Mouse (Mus musculus): ENCODE results near the gene Ptger1. TPM values are rescaled to one million over a fixed set of nuclear protein-coding genes. Genes with fewer than 3 reads are reported as not detected.

The Ptger1 gene
- total and polyA plus RNA-seq, 3 experiments = 3.3 to 7.6 TPM; not detected in 1

DNA sequence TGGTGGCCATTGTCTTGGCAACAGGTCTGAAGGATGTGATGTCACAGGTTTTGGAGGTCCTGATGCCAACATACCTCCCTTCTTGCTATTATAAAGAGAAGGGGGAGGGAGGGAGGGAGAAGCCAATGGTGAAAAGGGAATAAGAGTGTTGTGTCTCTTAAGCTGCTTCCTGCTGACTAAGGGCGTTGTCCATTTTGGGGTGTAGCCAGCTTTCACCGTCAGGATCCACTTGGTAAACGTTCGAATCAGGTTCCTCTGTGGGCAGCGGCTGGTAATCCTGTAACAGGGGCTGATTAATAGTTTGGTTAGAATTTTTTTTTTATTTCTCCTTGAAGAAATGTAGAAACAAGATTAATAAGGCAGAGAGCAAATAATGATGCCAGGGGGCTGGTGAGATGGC is 26.8 kb upstream of the Ptger1 start:
- in situ Hi-C loops (cut with MboI; ENCODE audit: low pct_ligation_motif_present, low pct_unique_long_range_greater_than_20kb, low sequenced_read_pairs) = no loop called here
- TF ChIP-seq ZNF384 (IDR thresholded peaks at IDR 0.05; ENCODE audit: low read depth, low read length) = no peak
- TF ChIP-seq KAT2A (IDR thresholded peaks at IDR 0.05; ENCODE audit: insufficient replicate concordance, low read length) = no peak
- no peak for TF ChIP-seq CHD2 (IDR thresholded peaks at IDR 0.05; ENCODE audit: low read length)
- TF ChIP-seq RCOR1 (conservative IDR thresholded peaks at IDR 0.05; ENCODE audit: low read depth, low read length) = no peak
- TF ChIP-seq TBP (conservative IDR thresholded peaks at IDR 0.05; ENCODE audit: low read depth, low read length) = no peak
- TF ChIP-seq NRF1 (IDR thresholded peaks at IDR 0.05; ENCODE audit: low read depth, low read length) = no peak
- no peak for TF ChIP-seq MAZ (IDR thresholded peaks at IDR 0.05; ENCODE audit: low read depth, low read length)
- TF ChIP-seq SIN3A (IDR thresholded peaks at IDR 0.05; ENCODE audit: low read length) = no peak
- no peak for TF ChIP-seq ETS1 (conservative IDR thresholded peaks at IDR 0.05; ENCODE audit: low read depth, low read length)
- no peak for TF ChIP-seq POLR2A (IDR thresholded peaks at IDR 0.05; ENCODE audit: low read depth, low read length)
- TF ChIP-seq GABPA (IDR thresholded peaks at IDR 0.05; ENCODE audit: insufficient replicate concordance, low read depth, low read length) = no peak
- no peak for TF ChIP-seq ZC3H11A (IDR thresholded peaks at IDR 0.05; ENCODE audit: low read depth, low read length)
- TF ChIP-seq ZMIZ1 (IDR thresholded peaks at IDR 0.05; ENCODE audit: low read depth, low read length) = no peak
- TF ChIP-seq MXI1 (IDR thresholded peaks at IDR 0.05; ENCODE audit: low read depth, low read length) = no peak
- no peak for TF ChIP-seq USF2 (conservative IDR thresholded peaks at IDR 0.05; ENCODE audit: low read depth, low read length)
- no peak for TF ChIP-seq BHLHE40 (IDR thresholded peaks at IDR 0.05; ENCODE audit: low read depth, low read length)
- TF ChIP-seq MAX (IDR thresholded peaks at IDR 0.05; ENCODE audit: low read length) = no peak
- TF ChIP-seq UBTF (IDR thresholded peaks at IDR 0.05; ENCODE audit: low read depth, low read length) = no peak
- no peak for TF ChIP-seq MEF2A (IDR thresholded peaks at IDR 0.05; ENCODE audit: borderline replicate concordance, low read depth, low read length)
- Histone ChIP-seq H3K79me2 (replicated peaks; ENCODE audit: control insufficient read depth, extremely low read depth, insufficient read depth, poor library complexity, severe bottlenecking) (no peaks in the 10 kb centered on the region), H3K27me3 (replicated peaks) (peaks cover 37% of the 10 kb centered on the region), H3K27ac (ENCODE audit: insufficient read depth, low read depth) (no peak overlapping the region), H3K9me3 (replicated peaks; ENCODE audit: low read length) (peaks cover 7% of the 10 kb centered on the region), H3K9ac (ENCODE audit: insufficient read depth, low read depth) (no peak overlapping the region), H3K36me3 (replicated peaks in 1 of 2; ENCODE audit: control insufficient read depth in 1 of 2, insufficient read depth in 1 of 2, low read length in 1 of 2) (no peaks in the 10 kb centered on the region), H3K4me1 (ENCODE audit: control insufficient read depth in 1 of 2, insufficient read depth in 2 of 2) (no peaks in the 10 kb centered on the region), H3K4me2 (ENCODE audit: insufficient read depth, low read depth, poor library complexity, severe bottlenecking) (no peak overlapping the region), H3K4me3 (replicated peaks in 1 of 3; ENCODE audit: low read depth in 2 of 3, low read length in 2 of 3, poor library complexity in 1 of 3) (no peak overlapping the region)
- dilution Hi-C loops (cut with MboI; ENCODE audit: extremely low pct_ligation_motif_present, extremely low pct_unique_long_range_greater_than_20kb, low sequenced_read_pairs) = no loop called here
- no peak for DNase-seq (ENCODE audit: extremely low read depth)

DNA sequence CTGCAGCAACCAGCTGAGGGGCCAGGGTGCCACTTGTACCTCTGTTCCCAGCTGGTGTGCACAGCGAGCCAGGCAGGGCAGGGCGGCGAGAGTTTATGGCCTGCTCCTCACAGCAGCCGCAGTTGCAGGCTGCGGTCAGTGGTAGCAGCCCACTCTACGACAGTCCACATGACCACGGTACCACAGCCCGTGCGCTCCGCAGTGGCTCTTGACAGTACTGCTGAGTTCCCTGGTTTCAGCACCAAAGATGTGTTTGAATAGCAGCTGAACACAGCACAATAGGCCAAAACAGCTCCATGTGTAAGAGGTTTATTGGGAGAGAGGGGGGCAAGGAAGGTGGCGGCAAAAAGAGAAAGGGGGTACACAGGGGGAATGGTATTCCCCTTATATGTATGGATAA is 19.0 kb upstream of the Ptger1 start:
- Histone ChIP-seq H3K36me3 (replicated peaks in 1 of 2; ENCODE audit: control insufficient read depth in 1 of 2, insufficient read depth in 1 of 2, low read length in 1 of 2) (no peaks in the 10 kb centered on the region), H3K9me3 (replicated peaks; ENCODE audit: low read length) (peaks cover 33% of the 10 kb centered on the region), H3K4me1 (ENCODE audit: control insufficient read depth in 1 of 2, insufficient read depth in 2 of 2) (peaks cover 0 to 6% of the 10 kb centered on the region in 2 experiments; a peak in 2 of 4 replicates), H3K27ac (ENCODE audit: insufficient read depth, low read depth) (no peak overlapping the region), H3K4me3 (replicated peaks in 1 of 3; ENCODE audit: low read depth in 2 of 3, low read length in 2 of 3, poor library complexity in 1 of 3) (no peak overlapping the region), H3K4me2 (ENCODE audit: insufficient read depth, low read depth, poor library complexity, severe bottlenecking) (no peak overlapping the region), H3K79me2 (replicated peaks; ENCODE audit: control insufficient read depth, extremely low read depth, insufficient read depth, poor library complexity, severe bottlenecking) (no peaks in the 10 kb centered on the region), H3K27me3 (replicated peaks) (peaks cover 30% of the 10 kb centered on the region), H3K9ac (ENCODE audit: insufficient read depth, low read depth) (no peak overlapping the region)
- dilution Hi-C loops (cut with MboI; ENCODE audit: extremely low pct_ligation_motif_present, extremely low pct_unique_long_range_greater_than_20kb, low sequenced_read_pairs) (no loop called here), in situ Hi-C loops (cut with MboI; ENCODE audit: low pct_ligation_motif_present, low pct_unique_long_range_greater_than_20kb, low sequenced_read_pairs) (no loop called here)
- no peak for DNase-seq (ENCODE audit: extremely low read depth)
- TF ChIP-seq IRF4 (IDR thresholded peaks at IDR 0.05; ENCODE audit: low read depth, low read length) = no peak
- TF ChIP-seq SIN3A (IDR thresholded peaks at IDR 0.05; ENCODE audit: low read length) = no peak
- TF ChIP-seq SMC3 (IDR thresholded peaks at IDR 0.05; ENCODE audit: low read depth, low read length) = no peak
- no peak for TF ChIP-seq ZMIZ1 (IDR thresholded peaks at IDR 0.05; ENCODE audit: low read depth, low read length)
- TF ChIP-seq TCF12 (IDR thresholded peaks at IDR 0.05; ENCODE audit: low read depth, low read length) = no peak
- TF ChIP-seq RCOR1 (conservative IDR thresholded peaks at IDR 0.05; ENCODE audit: low read depth, low read length) = no peak
- TF ChIP-seq POLR2AphosphoS2 (IDR thresholded peaks at IDR 0.05; ENCODE audit: low read depth, low read length) = no peak
- no peak for TF ChIP-seq POLR2A (IDR thresholded peaks at IDR 0.05; ENCODE audit: low read depth, low read length)
- TF ChIP-seq TBP (conservative IDR thresholded peaks at IDR 0.05; ENCODE audit: low read depth, low read length) = no peak
- TF ChIP-seq ZKSCAN1 (IDR thresholded peaks at IDR 0.05; ENCODE audit: borderline replicate concordance, low read depth, low read length) = no peak
- TF ChIP-seq ELF1 (IDR thresholded peaks at IDR 0.05; ENCODE audit: low read depth, low read length) = no peak
- no peak for TF ChIP-seq MAFK (IDR thresholded peaks at IDR 0.05; ENCODE audit: insufficient replicate concordance, low read length)
- no peak for TF ChIP-seq ZC3H11A (IDR thresholded peaks at IDR 0.05; ENCODE audit: low read depth, low read length)
- TF ChIP-seq MAX (IDR thresholded peaks at IDR 0.05; ENCODE audit: low read length) = no peak
- TF ChIP-seq BHLHE40 (IDR thresholded peaks at IDR 0.05; ENCODE audit: low read depth, low read length) = no peak

Measured in CH12.LX (cell line).